Mouse (Mus musculus) telencephalon, adult 2 months (tissue): Measurements from ENCODE around the gene Prickle3.
A peak's percentile ranks its signal among the peaks of the same experiment; 100 is the strongest.

Source experiments
- DNase-seq: peaks from one replicate; pipeline ENCODE4 v3.0.0-alpha.2; 2011; ENCODE audit warnings: low read depth, low spot score

Gene Prickle3

DNA sequence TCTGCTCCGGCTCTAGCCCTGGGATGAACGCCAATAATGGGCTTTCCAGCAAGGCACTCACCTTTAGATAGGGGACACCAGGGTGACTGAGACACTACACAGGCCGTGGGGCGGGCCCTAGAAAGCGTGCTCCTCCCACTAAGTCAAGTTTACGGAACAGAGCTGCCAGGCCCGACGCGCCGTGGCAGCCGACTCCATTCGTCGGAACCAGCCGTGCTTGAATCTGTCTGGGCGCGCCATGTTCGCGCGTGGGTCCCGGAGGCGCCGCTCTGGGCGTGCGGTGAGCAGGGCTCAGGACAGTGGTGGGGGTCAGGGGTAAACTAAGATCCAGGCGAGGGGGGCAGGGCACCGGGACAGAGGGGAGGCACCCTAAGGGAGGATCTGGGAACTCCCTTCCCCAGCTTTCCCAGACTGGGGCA, at the start of gene Prickle3:
TSS of gene Prickle3 (plus strand) at position 40 of the 419 bp plus-strand sequence.
- no peak for DNase-seq

- no peak for DNase-seq
Measured at GRCm38 (mm10) chrX:7610035-7610434, 47.0 kb upstream of the Prickle3 start.

- no peak for DNase-seq
Measured at GRCm38 (mm10) chrX:7610536-7611258, 46.4 kb upstream of the Prickle3 start.

DNA sequence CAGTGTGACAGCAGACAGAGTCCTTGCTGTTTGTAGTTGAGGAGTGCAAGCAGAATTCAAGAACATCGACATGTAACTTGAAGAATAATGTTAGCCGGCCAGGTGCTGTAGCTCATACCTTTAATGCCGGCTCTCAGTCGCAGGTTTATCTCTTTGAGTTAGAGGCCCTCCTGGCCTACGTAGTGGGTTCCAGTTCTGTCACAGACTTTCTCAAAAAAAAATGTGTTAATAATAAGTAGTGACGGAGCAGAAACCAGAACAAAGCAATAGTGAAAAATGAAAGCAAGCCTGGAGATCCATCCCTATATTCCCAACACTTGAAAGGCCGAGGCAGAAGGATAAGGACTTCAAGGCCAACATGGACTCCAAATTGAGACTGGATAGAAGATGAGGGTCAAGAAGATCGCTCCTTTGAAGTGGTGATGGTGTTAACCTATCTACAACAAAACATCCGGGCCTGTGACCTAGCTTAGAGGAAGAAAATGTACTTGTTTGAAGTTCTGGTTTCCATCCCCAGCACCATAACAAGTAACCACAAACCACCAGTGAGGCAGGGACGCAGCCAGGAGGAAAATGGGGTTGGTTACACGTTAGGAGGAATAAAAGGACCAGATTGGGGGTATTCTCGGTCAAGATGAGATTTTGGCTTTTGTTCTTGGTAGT, 39.0 kb upstream of the Prickle3 start:
- no peak for DNase-seq

- DNase-seq, result no peak
Measured at GRCm38 (mm10) chrX:7632560-7632959, 24.5 kb upstream of the Prickle3 start.

- DNase-seq, result peak; percentile 71
Measured at GRCm38 (mm10) chrX:7635101-7635500, 22.0 kb upstream of the Prickle3 start.

GRCm38 (mm10) chrX:7638401-7639091, 18.5 kb upstream of the Prickle3 start, which contains the start of gene Syp:
TSS of gene Syp (plus strand) at chrX:7638471.
- peak; percentile 57 for DNase-seq

- DNase-seq, result no peak
Measured at GRCm38 (mm10) chrX:7639536-7640325, 17.3 kb upstream of the Prickle3 start.

- no peak for DNase-seq
Measured at GRCm38 (mm10) chrX:7640785-7641184, 16.3 kb upstream of the Prickle3 start.

GRCm38 (mm10) chrX:7645349-7645748, 11.7 kb upstream of the Prickle3 start:
- DNase-seq, result no peak

DNA sequence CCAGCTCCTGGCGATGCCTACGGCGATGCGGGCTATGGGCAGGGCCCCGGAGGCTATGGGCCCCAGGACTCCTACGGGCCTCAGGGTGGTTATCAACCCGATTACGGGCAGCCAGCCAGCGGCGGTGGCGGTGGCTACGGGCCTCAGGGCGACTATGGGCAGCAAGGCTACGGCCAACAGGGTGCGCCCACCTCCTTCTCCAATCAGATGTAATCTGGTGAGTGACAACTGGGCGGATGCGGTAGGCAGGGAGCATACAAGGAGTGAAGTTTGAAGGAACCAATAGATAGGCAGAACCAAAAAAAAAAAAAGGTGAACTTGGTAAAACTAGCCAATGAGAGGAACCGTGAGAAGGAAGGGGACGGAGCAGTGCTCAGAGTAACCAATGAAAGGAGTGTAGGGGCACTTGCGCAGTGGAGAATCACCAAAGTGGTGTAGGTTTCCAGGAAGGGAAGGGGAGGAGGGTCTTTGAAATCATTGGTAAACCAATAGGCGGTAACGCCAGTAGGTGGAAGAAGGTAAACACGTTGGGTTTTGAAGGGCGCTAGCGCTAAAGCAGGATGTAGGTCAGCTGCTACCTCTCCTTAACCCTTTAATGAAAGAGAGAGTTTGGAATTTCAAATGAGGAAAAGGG, 8.3 kb upstream of the Prickle3 start:
- peak; percentile 76 for DNase-seq

DNA sequence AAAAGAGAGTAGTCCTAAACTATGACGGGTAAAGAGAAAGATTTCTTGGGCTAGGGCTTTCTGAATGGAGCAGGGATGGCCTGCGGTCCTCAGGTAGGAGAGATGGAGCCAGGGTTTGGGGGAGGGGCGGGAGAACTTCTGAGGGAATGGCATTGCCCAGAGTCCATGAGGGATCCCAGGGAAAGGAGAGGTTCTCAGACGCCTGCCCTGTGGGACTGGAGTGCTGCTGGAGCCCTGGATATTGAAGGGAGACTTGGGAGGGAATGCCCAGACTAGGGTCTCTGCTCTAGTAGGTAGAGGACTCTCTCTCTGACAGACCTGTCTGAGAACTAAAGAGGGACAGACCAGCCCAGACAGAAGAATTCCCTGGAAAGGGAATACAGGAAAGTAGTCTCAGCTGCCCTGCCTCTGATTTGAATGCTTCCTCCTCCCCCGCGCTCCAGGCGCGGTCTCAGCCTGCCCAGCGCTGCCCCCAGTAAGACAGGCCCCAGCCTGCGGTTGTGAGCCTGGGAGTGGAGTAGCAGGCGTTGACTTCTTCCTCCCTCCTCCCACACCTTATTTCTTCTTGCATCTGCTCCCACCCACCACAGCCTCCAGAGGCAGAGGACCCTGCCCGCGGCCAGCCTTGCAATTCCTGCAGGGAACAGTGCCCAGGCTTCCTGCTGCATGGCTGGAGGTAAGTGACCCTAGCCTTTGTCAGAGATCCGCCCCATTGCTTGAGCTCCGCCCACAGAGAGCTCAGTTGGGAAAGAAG, 1.1 kb downstream of the Prickle3 start:
- DNase-seq, result no peak

DNA sequence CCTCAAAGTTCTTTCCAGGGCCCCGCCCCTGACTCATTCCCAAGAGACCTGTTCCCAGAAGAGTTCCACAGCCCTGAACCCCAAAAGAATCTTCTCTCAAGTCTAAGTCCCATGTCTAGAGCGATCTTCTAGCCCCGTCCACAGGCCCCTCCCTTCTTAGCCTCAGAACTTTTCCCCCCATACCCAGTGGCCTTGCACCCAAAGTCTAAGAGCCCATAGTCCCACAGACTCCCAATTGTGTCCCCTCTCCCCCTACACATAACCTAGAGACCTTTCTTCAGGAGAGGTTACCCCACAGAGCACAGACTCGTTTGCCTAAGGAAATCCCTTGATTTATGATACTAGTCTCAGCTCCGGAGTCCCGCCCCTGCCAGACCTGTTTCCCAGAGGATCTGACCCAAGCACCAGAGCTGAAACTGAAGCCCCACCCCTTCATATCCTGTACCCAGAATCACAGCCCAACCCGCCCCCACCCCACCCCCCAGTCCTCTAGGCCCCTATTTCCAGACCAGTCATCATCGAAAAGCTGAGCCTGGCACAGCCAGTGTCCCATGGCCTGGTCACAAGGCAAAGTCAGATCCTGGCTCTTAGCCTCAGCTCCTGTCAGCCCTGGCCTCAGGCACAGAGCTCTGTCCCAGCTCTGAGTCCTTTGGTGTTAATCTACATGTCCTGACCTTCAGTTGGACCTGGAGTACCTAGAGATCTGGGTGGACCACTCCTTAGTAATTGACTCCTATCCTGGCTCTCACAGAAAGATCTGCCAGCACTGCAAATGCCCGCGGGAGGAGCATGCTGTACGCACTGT, 1.9 kb downstream of the Prickle3 start:
- DNase-seq, result no peak

- no peak for DNase-seq
Measured at GRCm38 (mm10) chrX:7661086-7661485, 4.0 kb downstream of the Prickle3 start.

DNA sequence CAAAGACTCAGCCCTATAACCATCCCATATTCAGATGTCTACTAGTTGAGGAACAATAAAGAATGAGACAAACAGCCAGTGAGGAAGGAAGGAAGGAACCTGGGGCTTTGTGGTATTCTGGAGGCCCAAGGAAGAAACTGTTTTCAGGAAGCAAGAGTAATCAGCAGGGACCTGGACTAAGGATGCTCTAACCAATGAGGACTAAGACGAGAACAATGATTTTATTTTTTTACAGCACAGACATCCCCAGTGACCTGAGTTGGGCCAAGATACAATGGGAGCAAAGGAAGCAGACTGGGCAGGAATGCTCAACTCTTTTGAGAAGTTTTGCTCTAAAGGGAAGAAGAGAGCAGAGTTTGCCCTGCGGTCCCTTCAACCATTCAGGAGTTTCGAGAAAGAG, 5.9 kb downstream of the Prickle3 start:
- no peak for DNase-seq

- DNase-seq, result no peak
Measured at GRCm38 (mm10) chrX:7664791-7665190, 7.7 kb downstream of the Prickle3 start.

DNA sequence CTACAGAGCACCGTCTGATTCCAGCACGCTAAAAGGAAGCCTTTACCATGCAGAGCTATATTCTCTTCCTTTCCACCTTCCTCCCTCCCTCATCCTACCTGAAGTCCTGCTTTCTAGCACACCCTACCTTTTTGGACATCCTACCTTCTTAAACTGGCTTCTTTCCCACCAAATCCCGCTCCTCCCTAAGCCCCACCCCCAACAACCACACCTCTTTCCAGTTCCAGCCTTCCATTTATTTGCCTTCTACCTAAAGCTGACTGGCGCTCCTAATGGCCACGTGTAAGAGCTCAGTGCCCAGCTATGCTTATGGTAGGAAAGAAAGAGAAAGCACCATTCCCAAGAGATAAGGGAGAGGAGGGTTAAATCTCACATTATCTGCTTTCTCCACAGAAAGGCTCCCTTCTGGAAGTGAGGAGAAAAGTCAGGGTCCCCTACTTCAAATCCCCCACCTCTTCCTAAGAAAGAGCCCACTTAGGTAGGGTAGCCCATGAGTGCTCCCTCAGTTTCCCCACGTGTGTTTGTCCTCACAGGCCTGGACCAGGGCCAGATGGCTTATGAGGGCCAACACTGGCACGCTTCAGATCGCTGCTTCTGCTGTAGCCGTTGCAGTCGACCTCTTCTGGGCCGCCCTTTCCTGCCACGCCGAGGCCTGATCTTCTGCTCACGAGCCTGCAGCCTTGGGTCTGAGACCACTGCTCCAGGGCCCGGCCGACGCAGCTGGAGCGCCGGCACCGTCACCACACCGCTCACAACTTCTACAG, 8.9 kb downstream of the Prickle3 start:
- DNase-seq, result no peak

DNA sequence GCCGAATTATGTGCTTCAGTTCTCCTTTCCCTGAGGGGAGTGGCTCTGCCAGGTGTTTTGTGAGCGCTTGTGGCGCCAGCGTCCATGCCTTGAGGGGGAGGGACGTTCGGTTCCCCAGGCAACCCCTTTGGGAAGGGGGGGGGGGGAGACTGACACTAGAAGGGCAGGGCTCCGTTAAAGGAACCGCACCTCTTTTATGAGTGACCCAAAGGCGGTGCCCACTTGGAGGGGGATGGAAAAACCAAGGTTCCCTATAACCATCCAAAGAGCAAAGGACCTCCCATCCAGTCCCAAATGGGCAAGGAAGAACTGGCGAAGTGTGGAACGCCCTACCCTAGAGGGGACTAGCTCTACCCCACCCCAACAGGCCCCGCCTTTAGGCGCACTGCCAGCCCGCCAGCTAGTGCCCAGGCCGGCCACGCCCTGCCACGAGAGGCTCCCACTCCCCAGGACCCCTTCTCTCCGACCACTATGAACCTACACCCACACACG, 13.4 kb downstream of the Prickle3 start:
- DNase-seq, result no peak
